Mouse (Mus musculus) thymus, postnatal 0 days (tissue): Measurements from ENCODE around the gene Gc. TPM values are rescaled to one million over a fixed set of nuclear protein-coding genes. Genes with fewer than 3 reads are reported as not detected.

Source experiments
- polyA plus RNA-seq: library from polyadenylated mRNA; unstranded; fragments of >200 nt; fragmentation: Nextera tagmentation; extraction: Ambion mirVana; gene quantifications from 2 replicates; pipeline ENCODE4 v1.2.1, GENCODE M21; 2015

The Gc gene
- polyA plus RNA-seq, 1 experiment from 2014 or later, result 0.27 TPM

Other genes with a start within 250 kb of the Gc start
- not detected in 2 replicates for gene Npffr2, start 69.5 kb upstream of the Gc start, polyA plus RNA-seq